Mouse (Mus musculus): ENCODE data around the gene Rdh13. TPM values are rescaled to one million over a fixed set of nuclear protein-coding genes. Genes with fewer than 3 reads are reported as not detected.

Rdh13 gene
- 28.0 and 31.0 TPM in 2 replicates for polyA plus RNA-seq (2014; fragmentation: Nextera tagmentation; extraction: Ambion mirVana)

- Histone ChIP-seq H3K9ac (ENCODE audit: low read depth, low read length) (peak within 1 kb of the TSS; percentile 89), H3K4me2 (peak within 1 kb of the TSS; percentile 65), H3K4me3 (ENCODE audit: low read depth, low read length) (peak within 1 kb of the TSS; percentile 85), H3K36me3 (ENCODE audit: control insufficient read depth, insufficient read depth, low read length) (peaks cover 23% of the 10 kb centered on the region), H3K9me3 (replicated peaks; ENCODE audit: control insufficient read depth, low read length) (no peaks in the 10 kb centered on the region), H3K4me1 (ENCODE audit: control insufficient read depth, insufficient read depth, low read length) (no peaks in the 10 kb centered on the region), H3K27ac (ENCODE audit: low read depth, low read length) (peak within 1 kb of the TSS; percentile 91), H3K27me3 (ENCODE audit: control insufficient read depth, insufficient read depth, low read length) (no peaks in the 10 kb centered on the region)
- ATAC-seq (replicated peaks; ENCODE audit: insufficient number of reproducible peaks, low FRiP score, low TSS enrichment) = peak; percentile 95
- WGBS (ENCODE audit: insufficient replicate concordance) = 0% methylated on average over 35 of the region's 35 CpGs
These were observed at the start of gene Rdh13 for GRCm38 (mm10) chr7:4445216-4445791. Rdh13 (minus strand) TSS chr7:4445649.

- WGBS (ENCODE audit: insufficient replicate concordance) = 66% methylated on average over 1 of the region's 1 CpGs
- Histone ChIP-seq H3K27me3 (ENCODE audit: control insufficient read depth, insufficient read depth, low read length) (no peaks in the 10 kb centered on the region), H3K4me3 (ENCODE audit: low read depth, low read length) (no peak overlapping the region), H3K9me3 (replicated peaks; ENCODE audit: control insufficient read depth, low read length) (no peaks in the 10 kb centered on the region), H3K4me1 (ENCODE audit: control insufficient read depth, insufficient read depth, low read length) (peaks cover 26% of the 10 kb centered on the region), H3K36me3 (ENCODE audit: control insufficient read depth, insufficient read depth, low read length) (peaks cover 21% of the 10 kb centered on the region), H3K9ac (ENCODE audit: low read depth, low read length) (no peak overlapping the region), H3K4me2 (no peak overlapping the region), H3K27ac (ENCODE audit: low read depth, low read length) (no peak overlapping the region)
- ATAC-seq (replicated peaks; ENCODE audit: insufficient number of reproducible peaks, low FRiP score, low TSS enrichment) = no peak
These were observed 48.5 kb upstream of the Rdh13 start for GRCm38 (mm10) chr7:4493991-4494390.

- no peaks in the 10 kb centered on the region for H3K9me3 ChIP-seq (replicated peaks; ENCODE audit: control insufficient read depth, low read length)
- no peak overlapping the region for H3K4me2 ChIP-seq
- peaks cover 21% of the 10 kb centered on the region for H3K36me3 ChIP-seq (ENCODE audit: control insufficient read depth, insufficient read depth, low read length)
- no peak for ATAC-seq (replicated peaks; ENCODE audit: insufficient number of reproducible peaks, low FRiP score, low TSS enrichment)
- WGBS (ENCODE audit: insufficient replicate concordance) = 80% methylated on average over 13 of the region's 13 CpGs
- H3K4me3 ChIP-seq (ENCODE audit: low read depth, low read length) = no peak overlapping the region
- H3K27ac ChIP-seq (ENCODE audit: low read depth, low read length) = peak overlapping the region; percentile 15; the same call in 1 of the 2 replicates
- H3K9ac ChIP-seq (ENCODE audit: low read depth, low read length) = peak overlapping the region; percentile 28; the same call in 1 of the 2 replicates
- H3K27me3 ChIP-seq (ENCODE audit: control insufficient read depth, insufficient read depth, low read length) = no peaks in the 10 kb centered on the region
- peaks cover 12% of the 10 kb centered on the region; the same call in 1 of the 2 replicates for H3K4me1 ChIP-seq (ENCODE audit: control insufficient read depth, insufficient read depth, low read length)
These were observed 47.1 kb upstream of the Rdh13 start for GRCm38 (mm10) chr7:4492284-4493224.

- Histone ChIP-seq H3K4me3 (ENCODE audit: low read depth, low read length) (no peak overlapping the region), H3K27ac (ENCODE audit: low read depth, low read length) (peak overlapping the region; percentile 65), H3K4me1 (ENCODE audit: control insufficient read depth, insufficient read depth, low read length) (peaks cover 9% of the 10 kb centered on the region; the same call in 1 of the 2 replicates), H3K36me3 (ENCODE audit: control insufficient read depth, insufficient read depth, low read length) (peaks cover 13% of the 10 kb centered on the region), H3K27me3 (ENCODE audit: control insufficient read depth, insufficient read depth, low read length) (no peaks in the 10 kb centered on the region), H3K9ac (ENCODE audit: low read depth, low read length) (no peak overlapping the region), H3K9me3 (replicated peaks; ENCODE audit: control insufficient read depth, low read length) (no peaks in the 10 kb centered on the region), H3K4me2 (no peak overlapping the region)
- ATAC-seq (replicated peaks; ENCODE audit: insufficient number of reproducible peaks, low FRiP score, low TSS enrichment) = 0 out of 2 replicates have a peak, but pooled peaks have one; percentile 46
- 65% methylated on average over 6 of the region's 6 CpGs for WGBS (ENCODE audit: insufficient replicate concordance)
These were observed 45.9 kb upstream of the Rdh13 start for GRCm38 (mm10) chr7:4491308-4491707.

- Histone ChIP-seq H3K27ac (ENCODE audit: low read depth, low read length) (no peak overlapping the region), H3K9ac (ENCODE audit: low read depth, low read length) (no peak overlapping the region), H3K4me3 (ENCODE audit: low read depth, low read length) (no peak overlapping the region), H3K36me3 (ENCODE audit: control insufficient read depth, insufficient read depth, low read length) (peaks cover 31% of the 10 kb centered on the region), H3K4me2 (no peak overlapping the region), H3K9me3 (replicated peaks; ENCODE audit: control insufficient read depth, low read length) (no peaks in the 10 kb centered on the region), H3K27me3 (ENCODE audit: control insufficient read depth, insufficient read depth, low read length) (no peaks in the 10 kb centered on the region), H3K4me1 (ENCODE audit: control insufficient read depth, insufficient read depth, low read length) (peaks cover 13% of the 10 kb centered on the region)
- WGBS (ENCODE audit: insufficient replicate concordance) = 90% methylated on average over 12 of the region's 12 CpGs
- no peak for ATAC-seq (replicated peaks; ENCODE audit: insufficient number of reproducible peaks, low FRiP score, low TSS enrichment)
These were observed 36.8 kb upstream of the Rdh13 start for GRCm38 (mm10) chr7:4482281-4482680.

- Histone ChIP-seq H3K4me2 (no peak overlapping the region), H3K4me1 (ENCODE audit: control insufficient read depth, insufficient read depth, low read length) (peaks cover 13% of the 10 kb centered on the region), H3K9ac (ENCODE audit: low read depth, low read length) (no peak overlapping the region), H3K27ac (ENCODE audit: low read depth, low read length) (no peak overlapping the region), H3K9me3 (replicated peaks; ENCODE audit: control insufficient read depth, low read length) (no peaks in the 10 kb centered on the region), H3K27me3 (ENCODE audit: control insufficient read depth, insufficient read depth, low read length) (0 out of 2 replicates have a peak, but pooled peaks cover 1% of the 10 kb centered on the region), H3K4me3 (ENCODE audit: low read depth, low read length) (no peak overlapping the region), H3K36me3 (ENCODE audit: control insufficient read depth, insufficient read depth, low read length) (peaks cover 27% of the 10 kb centered on the region)
- no peak for ATAC-seq (replicated peaks; ENCODE audit: insufficient number of reproducible peaks, low FRiP score, low TSS enrichment)
- 26% methylated on average over 6 of the region's 6 CpGs for WGBS (ENCODE audit: insufficient replicate concordance)
These were observed 34.2 kb upstream of the Rdh13 start for GRCm38 (mm10) chr7:4479674-4480073.

- no peak for ATAC-seq (replicated peaks; ENCODE audit: insufficient number of reproducible peaks, low FRiP score, low TSS enrichment)
- peaks cover 26% of the 10 kb centered on the region for H3K36me3 ChIP-seq (ENCODE audit: control insufficient read depth, insufficient read depth, low read length)
These were observed 33.4 kb upstream of the Rdh13 start for GRCm38 (mm10) chr7:4478796-4479291.

GRCm38 (mm10) chr7:4478021-4478795, 32.8 kb upstream of the Rdh13 start:
- peak; percentile 92 for ATAC-seq (replicated peaks; ENCODE audit: insufficient number of reproducible peaks, low FRiP score, low TSS enrichment)
- H3K27ac ChIP-seq (ENCODE audit: low read depth, low read length) = peak overlapping the region; percentile 88
- H3K36me3 ChIP-seq (ENCODE audit: control insufficient read depth, insufficient read depth, low read length) = peaks cover 19% of the 10 kb centered on the region
- no peaks in the 10 kb centered on the region for H3K9me3 ChIP-seq (replicated peaks; ENCODE audit: control insufficient read depth, low read length)
- H3K4me1 ChIP-seq (ENCODE audit: control insufficient read depth, insufficient read depth, low read length) = peaks cover 13% of the 10 kb centered on the region
- peak overlapping the region; percentile 52 for H3K4me3 ChIP-seq (ENCODE audit: low read depth, low read length)
- under 1% methylated on average over 39 of the region's 39 CpGs for WGBS (ENCODE audit: insufficient replicate concordance)
- peaks cover 12% of the 10 kb centered on the region for H3K27me3 ChIP-seq (ENCODE audit: control insufficient read depth, insufficient read depth, low read length)
- H3K4me2 ChIP-seq = peak overlapping the region; percentile 65
- peak overlapping the region; percentile 72 for H3K9ac ChIP-seq (ENCODE audit: low read depth, low read length)

More at GRCm38 (mm10) chr7:4478796-4479291, 33.4 kb upstream of the Rdh13 start:
- peak overlapping the region; percentile 65 for H3K4me2 ChIP-seq
- H3K4me1 ChIP-seq (ENCODE audit: control insufficient read depth, insufficient read depth, low read length) = peaks cover 13% of the 10 kb centered on the region
- no peaks in the 10 kb centered on the region for H3K9me3 ChIP-seq (replicated peaks; ENCODE audit: control insufficient read depth, low read length)
- H3K9ac ChIP-seq (ENCODE audit: low read depth, low read length) = peak overlapping the region; percentile 72
- WGBS (ENCODE audit: insufficient replicate concordance) = 4% methylated on average over 16 of the region's 16 CpGs
- peak overlapping the region; percentile 52 for H3K4me3 ChIP-seq (ENCODE audit: low read depth, low read length)
- peak overlapping the region; percentile 88 for H3K27ac ChIP-seq (ENCODE audit: low read depth, low read length)
- H3K27me3 ChIP-seq (ENCODE audit: control insufficient read depth, insufficient read depth, low read length) = peaks cover 7% of the 10 kb centered on the region; the same call in 1 of the 2 replicates

Measured in heart, embryonic 11.5 days (tissue).